Mouse (Mus musculus) ovary, adult 18-20 months (tissue): ENCODE data around the gene Fcer1a.
"Not testable (repeated sequence)": the region's sequence is repeated elsewhere in the genome, so short reads cannot be mapped to it uniquely, and the experiment has no call there.

Source experiments
- DNase-seq: peaks from one replicate; pipeline ENCODE4 v3.0.0; 2022; ENCODE audit warnings: low spot score, mixed read lengths

Gene Fcer1a

GRCm38 (mm10) chr1:173227081-173227480 is at the start of gene Fcer1a:
TSS of gene Fcer1a (minus strand) at chr1:173227214.
- no peak for DNase-seq

DNA sequence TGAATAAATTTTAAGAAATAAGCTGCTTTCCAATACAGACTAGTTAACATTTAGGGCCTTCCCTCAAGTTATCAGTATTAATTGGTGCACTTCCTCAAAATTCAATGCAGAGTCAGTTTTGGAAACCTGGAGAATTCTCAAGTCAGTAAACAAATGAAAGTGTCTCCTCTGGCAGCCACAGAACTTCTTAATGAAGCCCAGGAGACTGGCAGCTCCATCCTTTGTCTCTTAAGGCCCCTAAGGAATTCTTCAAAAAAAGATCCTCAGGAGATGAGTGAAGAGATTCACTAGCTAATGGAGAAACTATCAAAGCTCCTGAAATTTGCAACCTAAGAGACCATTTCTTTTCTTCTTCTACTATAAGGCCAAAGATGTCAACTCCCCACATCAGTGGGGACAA is 38.7 kb upstream of the Fcer1a start, which contains the start of gene Olfr418:
Gene Olfr418 (plus strand): TSS at position 301 of the 400 bp plus-strand sequence.
- no peak for DNase-seq

DNA sequence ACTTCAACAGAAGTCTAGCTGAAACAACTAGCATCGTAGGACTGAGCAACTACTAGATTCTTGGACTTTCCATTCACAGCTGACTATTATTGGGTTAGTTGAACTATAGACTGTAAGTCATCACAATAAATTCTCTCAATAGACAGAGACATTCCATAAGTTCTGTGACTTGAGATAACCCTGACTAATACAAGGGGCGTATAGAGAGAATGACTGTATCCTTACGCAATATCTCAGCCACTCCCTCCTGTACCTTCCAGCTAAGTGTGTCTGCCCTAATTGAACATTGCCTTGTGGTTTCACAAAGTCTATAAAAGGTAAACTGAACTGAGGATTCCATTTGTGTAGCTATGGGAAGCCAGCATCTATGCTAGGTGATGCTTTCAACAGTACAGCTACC is 22.9 kb upstream of the Fcer1a start:
- no peak for DNase-seq

DNA sequence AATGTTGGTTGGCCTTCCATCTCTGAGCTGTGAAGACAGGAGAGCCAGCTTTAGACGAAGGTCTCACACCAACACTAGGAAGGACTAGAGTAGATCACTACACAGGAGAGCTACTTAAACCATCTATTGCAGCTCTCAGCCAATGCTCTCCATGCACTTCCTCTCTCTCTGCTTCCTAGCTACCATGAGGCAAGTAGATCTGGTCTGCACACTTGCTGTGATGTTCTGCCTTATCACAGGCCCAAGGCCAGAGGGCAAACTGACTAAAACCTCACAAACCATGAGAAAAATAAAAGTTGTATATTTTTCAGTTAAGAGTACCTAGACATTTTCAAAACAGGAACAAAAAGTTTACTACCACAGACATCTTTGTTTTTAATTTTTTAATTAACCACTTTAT is 10.0 kb upstream of the Fcer1a start:
- DNase-seq: not testable (repeated sequence)

GRCm38 (mm10) chr1:173216481-173216880 is 10.5 kb downstream of the Fcer1a start:
- DNase-seq: no peak

DNA sequence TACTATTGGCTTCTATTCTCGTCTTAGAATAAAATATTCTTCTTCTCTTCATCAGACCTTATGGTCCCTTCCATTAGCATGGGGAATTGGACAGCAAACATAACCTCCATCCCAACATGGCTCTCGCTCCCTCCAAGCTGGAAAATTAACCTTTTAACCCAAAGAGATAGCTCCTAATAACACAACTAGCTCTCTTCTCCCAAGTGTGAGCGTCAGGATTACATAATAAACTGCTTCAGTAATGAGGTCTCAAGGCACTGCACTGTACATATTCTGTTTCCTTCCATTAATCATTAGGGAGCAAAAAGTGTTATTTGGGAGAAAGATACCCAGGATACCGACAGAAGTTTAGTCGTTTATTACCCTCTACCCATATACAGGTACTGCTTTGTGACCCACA is 14.9 kb downstream of the Fcer1a start, which contains the start of gene Olfr1404:
Gene Olfr1404 (plus strand): TSS at position 301 of the 400 bp plus-strand sequence.
- DNase-seq: no peak

DNA sequence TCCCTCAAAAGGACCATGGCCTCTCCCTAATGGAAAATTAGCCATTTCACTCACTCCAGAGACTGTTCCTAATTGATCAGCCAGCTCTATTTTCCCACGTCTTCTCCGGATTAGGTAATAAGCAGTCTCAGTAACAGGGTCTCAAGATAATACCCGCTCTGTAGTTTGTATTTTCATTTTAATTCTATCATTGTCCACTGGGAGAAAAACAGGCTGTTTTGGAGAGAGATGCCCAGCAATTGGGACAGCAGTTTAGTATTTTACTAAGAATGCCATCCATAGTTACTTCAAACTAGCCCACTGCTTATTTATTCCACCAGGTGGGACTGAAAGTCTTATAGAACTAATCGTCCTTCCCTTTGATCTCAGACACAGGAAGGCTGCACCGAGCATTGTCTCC is 29.5 kb downstream of the Fcer1a start, which contains the start of gene Olfr218:
Gene Olfr218 (plus strand): TSS at position 301 of the 400 bp plus-strand sequence.
- DNase-seq: no peak

DNA sequence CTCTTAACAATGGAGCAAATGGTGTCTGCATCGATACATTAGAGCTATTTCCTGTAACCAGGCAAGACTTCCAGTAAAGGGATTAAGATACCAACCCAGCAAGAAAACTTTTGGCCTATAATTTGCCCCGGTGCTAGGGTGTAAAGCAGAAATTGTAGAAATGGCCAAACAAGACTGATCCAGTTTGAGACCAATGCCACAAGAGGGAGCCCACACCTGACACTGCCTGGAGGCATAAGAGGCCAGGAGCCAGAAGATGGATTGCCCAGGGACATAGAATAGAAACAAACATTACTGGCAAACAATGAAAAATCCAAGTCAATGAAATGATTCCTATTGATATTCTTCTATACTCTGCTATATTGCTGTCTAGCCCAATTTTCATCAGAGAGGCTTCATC is 30.7 kb downstream of the Fcer1a start:
- no peak for DNase-seq

DNA sequence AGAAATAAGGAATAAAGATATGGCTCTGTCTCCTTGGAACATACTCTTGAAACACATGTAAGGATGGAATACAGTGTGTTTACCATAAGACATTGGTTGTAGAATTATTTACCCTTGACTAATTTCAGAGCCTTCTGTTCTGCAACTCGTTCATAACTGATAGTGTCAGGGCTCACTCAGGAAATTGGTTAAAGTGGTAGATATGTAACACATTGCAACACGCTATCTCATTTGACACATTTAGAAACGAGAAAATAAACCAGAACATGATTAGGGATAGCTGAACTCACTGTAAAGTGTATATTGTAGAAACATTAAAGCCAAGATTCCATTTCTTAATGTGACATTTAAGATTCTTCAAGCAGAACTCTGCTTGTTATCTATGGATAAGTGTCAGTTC is 35.0 kb downstream of the Fcer1a start:
- DNase-seq: no peak

- DNase-seq: no peak
Measured at GRCm38 (mm10) chr1:173190540-173190939, 36.5 kb downstream of the Fcer1a start, which contains the start of gene Olfr1406. TSS of gene Olfr1406 (minus strand) at chr1:173190640.

DNA sequence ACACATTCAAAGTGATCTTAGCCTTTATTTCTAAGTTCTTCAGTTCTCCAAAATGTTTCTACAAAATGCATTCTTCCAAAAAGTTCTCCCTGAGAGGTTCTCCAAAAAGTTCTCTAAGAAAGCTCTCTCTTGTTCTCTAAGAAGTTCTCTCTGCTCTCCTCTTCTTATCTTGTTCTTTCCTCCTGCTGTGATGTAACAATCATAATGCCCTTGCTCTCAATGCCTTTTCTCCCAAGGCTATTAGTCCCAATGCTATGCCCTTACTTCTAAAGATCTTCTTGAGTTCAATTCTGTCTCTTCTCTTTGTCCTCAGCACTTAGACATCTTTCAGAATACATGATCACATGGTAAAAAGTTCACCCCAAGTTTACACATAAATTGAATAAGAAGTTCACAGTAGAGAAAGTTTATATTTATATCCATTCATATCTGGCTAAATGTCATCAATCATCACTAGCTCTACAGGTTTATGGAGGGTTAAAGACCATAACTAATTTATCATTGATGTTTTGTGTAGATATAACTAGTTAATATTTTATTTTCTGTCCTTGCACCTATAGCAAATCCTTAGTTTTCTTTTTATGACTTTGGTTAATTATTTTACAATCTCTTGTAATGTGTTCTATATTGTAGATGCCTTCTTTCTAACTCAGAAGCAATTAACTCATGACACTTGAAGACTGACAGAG is 52.7 kb downstream of the Fcer1a start:
- DNase-seq: no peak
